In genomic region chr8:122942803-122943713, GRCm38 (mm10) we compare ENCODE assay signal across 8 mouse cellular contexts.
DNase-seq lines count a peak whose midpoint lies in the region; ATAC-seq and TF ChIP-seq lines count a peak whose summit lies in the region.
"Had no signal": no experiment of that assay in that cellular context is flagged by ENCODE, and none has a peak within 500 bp of the region (broad histone marks: within the 10 kb centered on the region; RNA-seq: fewer than 3 reads in every experiment).

No protein-coding gene starts in this region.

- peaks cover 11 to 54% of the 10 kb centered on the region in 2 experiments for H3K36me3 ChIP-seq in CH12.LX (replicated peaks in 1 of 2; ENCODE audit: control insufficient read depth in 1 of 2, insufficient read depth in 1 of 2, low read length in 1 of 2)
- no peaks in the 10 kb centered on the region; the same call in 1 of the 2 replicates for H3K36me3 ChIP-seq in liver, postnatal 0 days (replicated peaks; ENCODE audit: insufficient read depth, low read length)
- no peaks in the 10 kb centered on the region for H3K36me3 ChIP-seq in heart, embryonic 10.5 days
- H3K36me3 ChIP-seq: midbrain, embryonic 12.5 days had no signal

- TF ChIP-seq CTCF in CH12.LX (conservative IDR thresholded peaks at IDR 0.05 in 1 of 2, IDR thresholded peaks at IDR 0.05 in 1 of 2; ENCODE audit: low read depth in 2 of 2, low read length in 2 of 2): peak in 1 of 2 experiments; percentile 41; a peak in 2 of 4 replicates
- peak; percentile 59 for TF ChIP-seq CTCF in liver, postnatal 0 days (IDR thresholded peaks at IDR 0.05; ENCODE audit: low read depth)

- in situ Hi-C loops in CH12.LX (cut with MboI; ENCODE audit: low pct_ligation_motif_present, low pct_unique_long_range_greater_than_20kb, low sequenced_read_pairs): no loop called here

- TF ChIP-seq EP300 in CH12.LX (IDR thresholded peaks at IDR 0.05; ENCODE audit: low read length): no peak
- TF ChIP-seq EP300 in liver, postnatal 0 days (IDR thresholded peaks at IDR 0.05; ENCODE audit: low read depth): no peak

- DNase-seq in kidney, postnatal 4 days: peak; percentile 38 to 47
- no peak for DNase-seq in kidney, adult 8-10 months
- DNase-seq in CH12.LX (ENCODE audit: extremely low read depth) (no peak), R1 (ENCODE audit: low read depth, low spot score) (peak; percentile 61)
- peak; percentile 38 for DNase-seq in liver, postnatal 0 days
- no peak for DNase-seq in urinary bladder, postnatal 4 days (ENCODE audit: low spot score in 2 of 2)
- no peak for DNase-seq in heart, embryonic 10.5 days (ENCODE audit: low spot score)

- H3K27ac ChIP-seq in CH12.LX (ENCODE audit: insufficient read depth, low read depth): no peak overlapping the region
- no peak overlapping the region for H3K27ac ChIP-seq in liver, postnatal 0 days (ENCODE audit: low read depth)
- H3K27ac ChIP-seq in heart, embryonic 10.5 days: no peak overlapping the region
- H3K27ac ChIP-seq: midbrain, embryonic 12.5 days had no signal

- H3K9ac ChIP-seq in CH12.LX (ENCODE audit: insufficient read depth, low read depth): no peak overlapping the region
- no peak overlapping the region for H3K9ac ChIP-seq in liver, postnatal 0 days (replicated peaks)
- H3K9ac ChIP-seq: midbrain, embryonic 12.5 days had no signal

- H3K4me2 ChIP-seq in CH12.LX (ENCODE audit: insufficient read depth, low read depth, poor library complexity, severe bottlenecking): no peak overlapping the region
- no peak overlapping the region for H3K4me2 ChIP-seq in liver, postnatal 0 days (ENCODE audit: low read depth, low read length)
- H3K4me2 ChIP-seq: midbrain, embryonic 12.5 days had no signal

- ATAC-seq in liver, postnatal 0 days: no peak

- TF ChIP-seq POLR2A in CH12.LX (IDR thresholded peaks at IDR 0.05; ENCODE audit: low read depth, low read length): no peak

- peaks cover 92% of the 10 kb centered on the region for H3K79me2 ChIP-seq in CH12.LX (replicated peaks; ENCODE audit: control insufficient read depth, extremely low read depth, insufficient read depth, poor library complexity, severe bottlenecking)

- no peaks in the 10 kb centered on the region for H3K9me3 ChIP-seq in CH12.LX (replicated peaks; ENCODE audit: low read length)
- no peaks in the 10 kb centered on the region for H3K9me3 ChIP-seq in liver, postnatal 0 days (ENCODE audit: low read length)
- H3K9me3 ChIP-seq in heart, embryonic 10.5 days: no peaks in the 10 kb centered on the region
- H3K9me3 ChIP-seq: midbrain, embryonic 12.5 days had no signal

- H3K27me3 ChIP-seq in CH12.LX (replicated peaks): no peaks in the 10 kb centered on the region
- H3K27me3 ChIP-seq in liver, postnatal 0 days (ENCODE audit: insufficient read depth, low read length): no peaks in the 10 kb centered on the region
- H3K27me3 ChIP-seq in heart, embryonic 10.5 days (ENCODE audit: insufficient read depth, poor library complexity, severe bottlenecking): no peaks in the 10 kb centered on the region
- H3K27me3 ChIP-seq: midbrain, embryonic 12.5 days had no signal

- peak; percentile 9; the same call in 1 of the 2 replicates for TF ChIP-seq RAD21 in CH12.LX (IDR thresholded peaks at IDR 0.05; ENCODE audit: low read depth, low read length)

- dilution Hi-C loops in CH12.LX (cut with MboI; ENCODE audit: extremely low pct_ligation_motif_present, extremely low pct_unique_long_range_greater_than_20kb, low sequenced_read_pairs): no loop called here

- peaks cover 23 to 84% of the 10 kb centered on the region in 2 experiments for H3K4me1 ChIP-seq in CH12.LX (ENCODE audit: control insufficient read depth in 1 of 2, insufficient read depth in 2 of 2)
- H3K4me1 ChIP-seq in liver, postnatal 0 days (ENCODE audit: insufficient read depth): peaks cover 38% of the 10 kb centered on the region
- peaks cover 30% of the 10 kb centered on the region for H3K4me1 ChIP-seq in heart, embryonic 10.5 days

- 82% methylated on average over 9 of the region's 9 CpGs for WGBS in liver, postnatal 0 days (ENCODE audit: insufficient replicate concordance)
- 86% methylated on average over 9 of the region's 9 CpGs for WGBS in heart, embryonic 10.5 days

- no peak overlapping the region for H3K4me3 ChIP-seq in CH12.LX (replicated peaks in 1 of 3; ENCODE audit: low read depth in 2 of 3, low read length in 2 of 3, poor library complexity in 1 of 3)
- no peak overlapping the region for H3K4me3 ChIP-seq in liver, postnatal 0 days (ENCODE audit: low read depth, low read length)
- no peak overlapping the region for H3K4me3 ChIP-seq in heart, embryonic 10.5 days
- H3K4me3 ChIP-seq: midbrain, embryonic 12.5 days had no signal

TF ChIP-seq in CH12.LX, 34 proteins besides CTCF, POLR2A, EP300 and RAD21:
- no peak for TF ChIP-seq GABPA (IDR thresholded peaks at IDR 0.05; ENCODE audit: insufficient replicate concordance, low read depth, low read length)
- 0 out of 2 replicates have a peak, but pooled peaks have one; percentile 13 for TF ChIP-seq SMC3 (IDR thresholded peaks at IDR 0.05; ENCODE audit: low read depth, low read length)

Comparison
In these comparisons a context has a peak if more than half of its experiments do, and no peak if none do; other contexts are left out.
1. DNase-seq: peak in kidney, postnatal 4 days (2 of 2), R1 (single experiment) and liver, postnatal 0 days (single experiment); none in kidney, adult 8-10 months (0 of 2), CH12.LX (single experiment), urinary bladder, postnatal 4 days (0 of 2) and heart, embryonic 10.5 days (single experiment).